Mouse (Mus musculus) midbrain, embryonic 14.5 days (tissue): ENCODE measurements around the gene Ctsq. TPM values are rescaled to one million over a fixed set of nuclear protein-coding genes. Genes with fewer than 3 reads are reported as not detected.
"Not testable (repeated sequence)": the region's sequence is repeated elsewhere in the genome, so short reads cannot be mapped to it uniquely, and the experiment has no call there.

Experiments used
- ATAC-seq: fragments of 200-750 bp; cut with Nextera tagmentation; 2 replicates; pipeline ENCODE4 v1.8.0; 2017; ENCODE audit warnings: moderate number of reproducible peaks, moderate library complexity; ENCODE audit not compliant: low FRiP score, low TSS enrichment
- DNase-seq: peaks from one replicate; pipeline ENCODE4 v3.0.0-alpha.2; 2015
- H3K27ac ChIP-seq: fragments of 300-500 bp; sonication (generic); replicated peaks from 2 replicates; pipeline ENCODE4 v1.5.1; 2014; ENCODE audit warnings: mild to moderate bottlenecking, low read depth, low read length, moderate library complexity
- H3K27me3 ChIP-seq: fragments of 300-500 bp; sonication (generic); 2 replicates; pipeline ENCODE4 v1.6.1; 2014; ENCODE audit warnings: low read length, control low read depth, mixed read lengths; ENCODE audit not compliant: control insufficient read depth, insufficient read depth
- H3K36me3 ChIP-seq: fragments of 300-500 bp; sonication (generic); 2 replicates; pipeline ENCODE4 v1.6.1; 2014; ENCODE audit warnings: low read length, control low read depth; ENCODE audit not compliant: control insufficient read depth, insufficient read depth
- H3K4me1 ChIP-seq: fragments of 300-500 bp; sonication (generic); 2 replicates; pipeline ENCODE4 v1.6.1; 2014; ENCODE audit warnings: mild to moderate bottlenecking, antibody characterized with exemption, low read length, control low read depth; ENCODE audit not compliant: control insufficient read depth, insufficient read depth
- H3K4me2 ChIP-seq: fragments of 300-500 bp; sonication (generic); 2 replicates; pipeline ENCODE4 v1.6.1; 2014; ENCODE audit warnings: mild to moderate bottlenecking, low read length, moderate library complexity
- H3K4me3 ChIP-seq: fragments of 300-500 bp; sonication (generic); replicated peaks from 2 replicates; pipeline ENCODE4 v1.5.1; 2014; ENCODE audit warnings: low read depth, low read length
- H3K9ac ChIP-seq: fragments of 300-500 bp; sonication (generic); replicated peaks from 2 replicates; pipeline ENCODE4 v1.6.1; 2014; ENCODE audit warnings: mild to moderate bottlenecking, low read length, moderate library complexity
- H3K9me3 ChIP-seq: fragments of 300-500 bp; sonication (generic); 2 replicates; pipeline ENCODE4 v1.6.1; 2016; ENCODE audit warnings: low read length, control low read depth, mixed read lengths; ENCODE audit not compliant: control insufficient read depth
- WGBS: fragments of 180-500 bp; shearing (Covaris S2); extraction: QIAGEN DNeasy Blood & Tissue Kit; methylation state at CpG from one replicate; pipeline ENCODE4 v1.1.7; 2014; 5-methylcytosine and 5-hydroxymethylcytosine counted together
- polyA plus RNA-seq: library from polyadenylated mRNA; unstranded; fragments of >200 nt; fragmentation: Nextera tagmentation; extraction: Ambion mirVana; gene quantifications from 2 replicates; pipeline ENCODE4 v1.2.1, GENCODE M21; 2014

Gene Ctsq
- polyA plus RNA-seq, result not detected in 2 replicates

DNA sequence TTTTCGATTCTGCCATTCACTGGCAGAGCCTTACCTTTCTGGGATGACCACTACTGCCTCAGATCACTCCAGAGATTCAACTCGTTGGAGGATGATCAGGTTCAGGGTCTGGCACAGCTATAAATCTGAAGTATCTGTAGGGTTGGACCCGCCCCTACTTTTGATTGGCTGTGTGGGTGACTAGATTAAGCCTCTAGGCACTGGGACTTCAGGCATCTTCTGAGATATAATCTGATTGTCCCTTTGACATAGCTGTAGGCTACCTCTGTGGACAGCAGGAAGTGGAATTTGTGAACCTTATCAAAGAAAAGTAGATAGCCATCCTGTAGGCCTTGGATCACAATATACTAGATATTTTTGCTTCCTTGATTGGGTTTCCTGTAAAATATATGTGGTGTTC lies at the start of gene Ctsq:
TSS of gene Ctsq (minus strand) at position 101 of the 400 bp plus-strand sequence.
- no peak within 1 kb of the TSS for H3K27ac ChIP-seq

DNA sequence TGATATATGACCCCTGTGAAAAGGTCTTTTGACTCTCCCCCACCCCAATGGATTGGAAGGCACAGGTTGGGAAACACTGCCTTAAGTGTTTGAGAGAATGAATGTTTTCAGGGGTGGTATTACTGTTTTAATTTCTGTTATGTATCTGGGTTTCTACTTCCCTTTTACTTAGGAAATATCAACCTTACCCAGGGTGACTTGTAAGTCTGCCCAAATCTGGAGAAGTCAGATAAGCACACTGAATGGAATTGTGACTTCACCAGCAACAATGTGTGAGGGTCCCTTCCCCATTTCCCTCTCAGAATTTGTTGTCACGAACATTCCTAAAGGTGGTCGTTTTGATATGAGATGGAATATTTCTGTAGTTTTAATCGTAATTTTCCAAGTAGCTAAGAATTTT lies 17.6 kb downstream of the Ctsq start:
- WGBS, result 85% methylated on average over 3 of the region's 3 CpGs
- ATAC-seq, result no peak
- DNase-seq, result no peak

More for the DNA sequence above, at the start of gene Ctsq:
- ATAC-seq (no peak), DNase-seq (no peak)
- Histone ChIP-seq H3K4me1 (no peaks in the 10 kb centered on the region), H3K36me3 (no peaks in the 10 kb centered on the region), H3K9ac (no peak within 1 kb of the TSS), H3K9me3 (peaks cover 22% of the 10 kb centered on the region), H3K4me2 (no peak within 1 kb of the TSS), H3K27me3 (no peaks in the 10 kb centered on the region), H3K4me3 (no peak within 1 kb of the TSS)
- WGBS, result 61% methylated on average over 3 of the region's 3 CpGs

DNA sequence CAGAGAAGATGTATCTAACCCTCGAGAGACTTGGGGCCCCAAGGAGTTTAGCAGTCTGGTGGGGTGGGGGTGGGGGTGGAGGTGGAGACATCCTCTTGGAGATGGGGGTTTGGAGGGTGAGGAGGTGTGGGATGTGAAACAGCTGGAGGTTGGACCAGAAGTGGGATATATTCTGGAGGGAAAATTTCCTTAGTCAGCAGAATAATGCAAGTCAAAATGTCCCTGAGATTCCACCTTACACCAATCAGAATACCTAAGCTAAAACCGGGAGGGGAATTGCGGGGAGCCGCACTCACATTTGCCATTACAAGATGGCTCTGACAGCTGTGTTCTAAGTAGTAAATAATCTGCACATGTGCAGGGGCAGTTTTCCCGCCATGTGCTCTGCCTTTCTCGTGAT lies 18.6 kb downstream of the Ctsq start:
- Histone ChIP-seq H3K9me3 (peaks cover 23% of the 10 kb centered on the region), H3K4me3 (no peak overlapping the region), H3K27ac (no peak overlapping the region), H3K4me1 (no peaks in the 10 kb centered on the region), H3K4me2 (no peak overlapping the region), H3K36me3 (no peaks in the 10 kb centered on the region), H3K27me3 (no peaks in the 10 kb centered on the region), H3K9ac (no peak overlapping the region)
- ATAC-seq (no peak), DNase-seq (no peak)
- WGBS, result 82% methylated on average over 4 of the region's 6 CpGs

More for the DNA sequence above, 17.6 kb downstream of the Ctsq start:
- H3K9ac ChIP-seq, result no peak overlapping the region
- H3K27me3 ChIP-seq, result no peaks in the 10 kb centered on the region
- H3K27ac ChIP-seq, result no peak overlapping the region
- H3K4me1 ChIP-seq, result no peaks in the 10 kb centered on the region
- no peak overlapping the region for H3K4me2 ChIP-seq
- H3K36me3 ChIP-seq, result no peaks in the 10 kb centered on the region
- peaks cover 28% of the 10 kb centered on the region for H3K9me3 ChIP-seq
- H3K4me3 ChIP-seq, result no peak overlapping the region

DNA sequence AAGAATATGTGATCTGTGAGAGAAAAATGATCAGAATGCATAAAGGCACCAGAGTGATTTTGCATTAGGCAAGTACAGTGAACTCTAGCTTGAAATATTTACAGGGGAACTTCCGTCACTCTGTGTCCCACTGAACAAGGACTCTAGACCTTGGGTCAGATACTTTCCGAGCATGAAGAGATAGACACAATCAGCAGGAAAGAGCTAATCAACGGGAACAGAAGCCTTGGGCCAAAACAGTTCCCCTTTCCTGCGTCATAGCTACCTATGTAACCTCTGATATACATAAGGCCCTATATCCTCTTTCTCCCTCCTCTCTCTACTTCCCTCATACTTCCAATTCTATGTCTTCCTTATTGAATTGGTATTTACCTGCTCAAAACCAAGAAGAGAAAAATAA lies 30.3 kb downstream of the Ctsq start:
- WGBS, result 78% methylated on average over 4 of the region's 4 CpGs
- no peak for ATAC-seq
- Histone ChIP-seq H3K4me3 (no peak overlapping the region), H3K4me1 (no peaks in the 10 kb centered on the region), H3K36me3 (no peaks in the 10 kb centered on the region), H3K27me3 (no peaks in the 10 kb centered on the region), H3K27ac (no peak overlapping the region), H3K9me3 (peaks cover 30% of the 10 kb centered on the region), H3K4me2 (no peak overlapping the region), H3K9ac (no peak overlapping the region)
- no peak for DNase-seq

DNA sequence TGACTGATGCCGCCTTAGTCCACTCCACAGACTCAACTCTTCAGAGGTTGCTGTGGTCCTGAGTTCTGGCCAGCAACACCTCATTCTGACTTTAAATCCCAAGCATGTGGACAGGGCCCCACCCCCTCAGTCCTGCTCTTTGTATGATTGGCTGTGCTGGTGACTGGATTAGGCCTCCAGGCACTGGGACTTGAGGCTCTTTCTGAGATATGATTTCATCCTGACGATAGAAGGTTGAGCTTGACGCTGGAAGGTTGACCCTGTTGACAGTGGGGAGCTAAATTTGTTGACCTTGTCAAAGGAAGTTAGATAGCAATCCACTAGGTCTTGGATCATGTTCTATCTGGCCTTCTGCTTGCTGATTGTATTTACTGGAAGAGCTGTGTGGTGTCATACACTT lies 34.6 kb downstream of the Ctsq start, which contains the start of gene Ctsj:
TSS of gene Ctsj (minus strand) at position 101 of the 400 bp plus-strand sequence.
- no peak for DNase-seq
- Histone ChIP-seq H3K36me3 (no peaks in the 10 kb centered on the region), H3K9me3 (peaks cover 31% of the 10 kb centered on the region), H3K4me2 (no peak within 1 kb of the TSS), H3K9ac (no peak within 1 kb of the TSS), H3K4me1 (no peaks in the 10 kb centered on the region), H3K4me3 (no peak within 1 kb of the TSS), H3K27me3 (no peaks in the 10 kb centered on the region), H3K27ac (no peak within 1 kb of the TSS)
- ATAC-seq, result no peak
- WGBS, result 77% methylated on average over 3 of the region's 3 CpGs

DNA sequence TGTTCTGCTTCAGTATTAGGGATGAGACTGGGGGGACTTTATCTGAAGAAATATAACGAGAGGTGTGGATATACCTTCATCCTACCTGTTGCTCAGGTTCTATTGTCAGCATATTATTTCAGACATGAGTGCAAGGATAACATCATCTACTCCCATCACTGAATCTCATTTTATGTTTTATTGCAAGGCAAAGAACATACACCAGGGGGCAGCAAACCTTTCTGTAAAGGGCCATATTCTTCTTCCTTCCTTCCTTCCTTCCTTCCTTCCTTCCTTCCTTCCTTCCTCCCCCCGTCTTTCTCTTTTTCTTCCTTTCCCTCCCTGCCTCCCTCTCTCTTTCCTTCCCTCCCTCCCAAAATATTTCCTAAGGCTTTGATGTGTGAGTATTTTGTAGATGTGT lies 42.8 kb downstream of the Ctsq start:
- H3K4me1 ChIP-seq, result no peaks in the 10 kb centered on the region
- WGBS, result 59% methylated on average over 2 of the region's 2 CpGs
- ATAC-seq, result no peak
- H3K9me3 ChIP-seq, result peaks cover 28% of the 10 kb centered on the region
- no peak overlapping the region for H3K27ac ChIP-seq
- no peak overlapping the region for H3K4me2 ChIP-seq
- no peak for DNase-seq
- no peak overlapping the region for H3K9ac ChIP-seq
- no peaks in the 10 kb centered on the region for H3K36me3 ChIP-seq
- H3K27me3 ChIP-seq, result no peaks in the 10 kb centered on the region
- no peak overlapping the region for H3K4me3 ChIP-seq

DNA sequence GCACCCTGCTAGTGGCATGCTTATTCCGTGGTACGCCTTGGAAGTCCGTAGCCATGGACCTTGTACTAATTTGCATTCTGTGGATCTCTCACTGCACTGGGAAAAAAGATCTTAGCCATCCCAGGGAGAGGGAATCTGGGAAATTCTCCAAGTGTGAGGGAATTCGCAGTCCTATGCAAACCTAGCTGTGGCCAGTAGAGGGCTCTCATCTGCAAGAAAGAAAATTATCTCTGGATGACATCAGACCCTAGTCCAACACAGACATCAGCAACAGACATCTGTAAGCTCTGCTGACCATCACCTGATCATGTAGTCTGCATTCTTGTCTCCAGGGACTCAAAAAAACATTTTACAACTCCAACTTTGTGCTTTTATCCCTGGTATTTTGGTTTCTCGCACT lies 53.5 kb downstream of the Ctsq start:
- 64% methylated on average over 5 of the region's 5 CpGs for WGBS
- ATAC-seq, H3K27me3 ChIP-seq, H3K36me3 ChIP-seq, H3K4me3 ChIP-seq, H3K4me1 ChIP-seq, H3K4me2 ChIP-seq, H3K27ac ChIP-seq, H3K9me3 ChIP-seq, H3K9ac ChIP-seq, DNase-seq: not testable (repeated sequence)

Other genes with a start within 250 kb of the Ctsq start
- gene Ctsll3, start 237.8 kb downstream of the Ctsq start, polyA plus RNA-seq, result not detected in 2 replicates
- gene 4930486L24Rik, start 176.2 kb downstream of the Ctsq start, polyA plus RNA-seq, result not detected in 2 replicates
- not detected in 2 replicates for gene Gm49392, start 143.7 kb downstream of the Ctsq start, polyA plus RNA-seq
- 1.2 and 2.4 TPM in 2 replicates for gene Ctla2b, start 143.2 kb downstream of the Ctsq start, polyA plus RNA-seq
- not detected in 2 replicates for gene Tpbpb, start 135.8 kb downstream of the Ctsq start, polyA plus RNA-seq
- not detected in 2 replicates for gene Gm49393, start 105.0 kb downstream of the Ctsq start, polyA plus RNA-seq
- gene Gm49391, start 104.1 kb downstream of the Ctsq start, polyA plus RNA-seq, result 0.26 and 0.76 TPM in 2 replicates
- 11.1 and 15.6 TPM in 2 replicates for gene Ctla2a, start 104.0 kb downstream of the Ctsq start, polyA plus RNA-seq
- gene Tpbpa, start 98.6 kb downstream of the Ctsq start, polyA plus RNA-seq, result not detected in 2 replicates
- gene Ctsj, start 34.7 kb downstream of the Ctsq start, polyA plus RNA-seq, result not detected in 2 replicates
- not detected in 2 replicates for gene Ctsr, start 123.6 kb upstream of the Ctsq start, polyA plus RNA-seq
- not detected in 2 replicates for gene Cts6, start 162.8 kb upstream of the Ctsq start, polyA plus RNA-seq
- not detected in 2 replicates for gene Cts8, start 214.7 kb upstream of the Ctsq start, polyA plus RNA-seq
- not detected in 2 replicates for gene Gm49398, start 248.2 kb upstream of the Ctsq start, polyA plus RNA-seq